Mouse (Mus musculus): ENCODE data around the gene Accs. TPM values are rescaled to one million over a fixed set of nuclear protein-coding genes. Genes with fewer than 3 reads are reported as not detected.

The Accs gene
- total RNA-seq, 1 experiment from 2014 or later = 13.3 TPM

DNA sequence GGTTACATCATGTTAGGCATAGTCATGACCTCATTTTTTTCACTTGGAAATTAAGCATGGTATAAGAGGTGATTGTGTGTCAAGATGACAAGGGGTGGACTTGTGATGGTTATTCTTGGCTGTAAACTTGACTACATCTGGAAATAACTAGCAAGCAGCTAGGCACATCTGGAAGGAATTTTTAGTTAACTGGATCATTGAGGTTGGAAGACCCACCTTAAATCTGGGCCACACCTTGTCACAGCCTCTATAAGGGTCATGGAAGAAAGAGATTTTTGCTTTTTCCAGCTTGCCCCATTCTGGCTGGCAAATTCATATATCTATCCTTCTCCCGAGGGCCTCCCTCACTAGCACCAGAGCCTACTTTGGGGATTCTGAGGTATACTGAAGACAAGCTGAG lies 1.6 kb upstream of the Accs start:
- no peak for DNase-seq

- no peak for DNase-seq
These were observed 688 bp upstream of the Accs start for GRCm38 (mm10) chr2:93850317-93850944.

GRCm38 (mm10) chr2:93841349-93841748 lies 8.4 kb downstream of the Accs start:
- DNase-seq = no peak

DNA sequence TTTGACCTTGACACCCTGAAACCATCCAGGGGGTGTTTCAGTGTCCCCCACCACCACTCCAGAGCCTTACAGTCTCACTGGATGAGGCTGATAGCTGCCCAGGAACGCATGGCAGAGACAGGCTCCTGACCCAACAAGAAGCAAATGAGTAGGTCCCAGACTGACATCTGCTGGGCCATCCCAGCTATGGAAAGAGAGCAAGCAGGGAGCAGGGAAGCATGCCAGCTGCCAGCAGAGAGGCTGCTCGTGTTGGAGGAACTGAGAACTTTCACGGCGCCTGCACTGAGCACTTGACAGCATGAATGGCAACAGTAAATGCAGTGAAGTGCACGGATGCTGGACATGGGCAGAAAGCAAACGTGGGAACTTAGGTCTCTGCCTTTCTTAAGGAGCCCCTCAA lies 9.6 kb downstream of the Accs start:
- DNase-seq = no peak

GRCm38 (mm10) chr2:93838931-93839330 lies 10.8 kb downstream of the Accs start:
- no peak for DNase-seq

- no peak for DNase-seq
These were observed 13.4 kb downstream of the Accs start for GRCm38 (mm10) chr2:93836232-93836785.

DNA sequence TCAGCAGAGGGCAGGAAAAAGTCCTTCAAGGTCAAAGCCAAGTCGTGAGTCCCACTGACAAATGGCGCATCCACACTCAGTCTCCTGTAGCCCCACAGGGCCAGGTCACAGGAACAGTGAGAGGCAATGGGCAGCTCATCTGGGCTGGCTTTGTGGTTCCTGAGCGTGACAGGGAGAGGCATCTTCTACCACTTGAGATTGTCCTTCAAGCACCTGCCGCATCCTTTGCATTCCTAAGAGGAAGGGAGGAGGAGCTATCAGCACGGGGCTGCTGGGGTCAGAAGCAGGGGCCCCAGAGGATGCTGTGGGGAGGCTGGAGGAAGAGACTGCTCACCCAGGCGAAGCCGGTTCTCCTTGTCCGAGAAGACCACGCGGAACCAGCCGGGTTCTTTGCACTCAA lies 14.1 kb downstream of the Accs start:
- DNase-seq = no peak

GRCm38 (mm10) chr2:93823519-93823918 lies 26.2 kb downstream of the Accs start:
- DNase-seq = peak; percentile 46

- peak; percentile 93 for DNase-seq
These were observed 27.5 kb downstream of the Accs start, which contains the start of gene Ext2 for GRCm38 (mm10) chr2:93822045-93822749. Ext2 (minus strand) TSS chr2:93822568.

- DNase-seq = no peak
These were observed 32.0 kb downstream of the Accs start for GRCm38 (mm10) chr2:93817791-93818190.

- no peak for DNase-seq
These were observed 36.4 kb downstream of the Accs start for GRCm38 (mm10) chr2:93813343-93813742.

DNA sequence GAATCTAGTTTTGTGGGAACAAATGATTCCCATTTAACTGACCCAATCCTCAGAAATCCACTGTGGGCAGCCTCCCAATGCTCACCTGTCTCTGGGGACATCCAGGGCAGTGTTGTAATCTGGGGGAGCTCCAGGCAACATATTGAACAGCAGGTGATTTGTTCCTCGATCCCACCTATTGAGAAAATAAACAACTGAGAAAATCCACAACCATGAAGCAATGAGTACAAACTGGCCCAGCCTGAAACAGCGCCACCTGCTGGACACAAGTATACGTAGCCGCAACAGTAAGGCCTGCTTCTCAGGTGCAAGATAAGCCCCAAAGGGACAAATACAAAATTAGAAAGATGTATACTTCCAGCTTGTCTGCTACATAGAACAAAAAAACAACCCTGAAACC lies 37.9 kb downstream of the Accs start:
- DNase-seq = peak; percentile 66

DNA sequence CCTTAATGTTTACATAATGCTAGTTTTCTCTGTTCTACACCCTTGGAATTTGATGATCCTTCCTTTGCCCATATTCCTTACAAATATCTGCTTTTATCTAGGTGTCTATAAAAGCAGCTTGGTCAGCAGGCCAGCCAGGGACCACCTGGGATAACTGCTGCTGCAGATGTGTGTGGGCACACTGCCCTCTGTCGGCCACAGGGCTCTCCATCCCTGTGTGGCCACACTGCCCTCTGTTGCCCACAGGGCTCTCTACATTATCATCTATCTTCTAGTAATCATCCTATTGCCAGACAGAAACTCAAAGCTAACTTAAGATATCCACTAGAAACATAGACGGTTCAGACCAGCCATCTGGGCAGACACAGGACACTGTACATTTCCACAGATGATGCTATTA lies 39.8 kb downstream of the Accs start:
- DNase-seq = peak; percentile 51

- DNase-seq = no peak
These were observed 41.7 kb downstream of the Accs start for GRCm38 (mm10) chr2:93808071-93808470.

DNA sequence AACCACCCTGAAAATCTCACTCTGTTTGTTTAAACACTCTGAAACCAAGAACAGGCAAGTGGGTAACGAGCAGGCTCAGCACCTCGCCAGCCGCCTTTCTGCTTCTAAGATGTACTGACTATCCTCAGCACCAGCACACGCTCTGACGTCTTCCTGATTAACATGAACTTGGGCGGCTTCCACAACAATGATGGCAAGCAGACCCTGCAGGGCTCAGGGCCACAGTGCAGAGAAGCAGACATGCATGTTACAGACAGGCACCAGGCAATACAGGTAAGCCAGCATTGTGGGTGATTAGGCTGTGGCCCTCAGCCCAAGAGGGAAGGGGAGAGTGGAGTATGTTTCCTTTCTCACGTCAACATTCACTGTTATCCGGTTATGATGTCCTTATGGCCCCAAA lies 42.3 kb downstream of the Accs start:
- DNase-seq = no peak

DNA sequence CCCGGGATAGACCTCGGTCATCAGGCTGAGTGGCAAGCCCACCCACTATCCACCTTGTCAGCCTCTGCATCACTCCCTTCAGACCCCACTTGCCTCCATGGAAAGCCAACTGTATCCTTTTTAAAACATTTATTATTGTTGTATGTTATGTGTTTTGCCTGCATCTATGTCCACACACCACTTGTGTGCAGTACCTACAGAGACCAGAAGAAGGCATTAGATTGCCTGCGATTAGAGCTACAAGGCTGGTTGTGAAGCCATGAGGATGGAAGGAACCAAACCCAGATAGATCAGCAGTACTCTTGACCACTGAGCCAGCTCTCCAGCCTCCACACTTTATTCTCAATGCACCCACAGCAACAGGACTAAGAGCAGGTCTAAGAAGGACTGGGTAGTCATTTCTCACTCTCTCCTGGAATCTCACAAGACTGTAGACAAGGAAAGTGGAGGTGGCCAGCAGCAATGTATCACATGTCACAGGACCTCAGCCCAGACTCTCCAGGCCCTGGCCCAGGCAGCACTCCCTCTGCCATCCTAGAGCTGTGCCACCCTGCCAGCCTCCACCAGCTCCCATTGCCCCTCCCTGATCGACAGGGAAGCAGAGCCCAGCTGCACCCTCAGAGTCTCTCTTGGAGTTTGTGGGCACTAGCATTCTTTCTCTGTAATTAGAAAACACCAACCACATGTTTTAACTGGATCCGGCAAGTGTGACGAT lies 43.1 kb downstream of the Accs start:
- DNase-seq = no peak

GRCm38 (mm10) chr2:93805523-93805922 lies 44.2 kb downstream of the Accs start:
- no peak for DNase-seq

DNA sequence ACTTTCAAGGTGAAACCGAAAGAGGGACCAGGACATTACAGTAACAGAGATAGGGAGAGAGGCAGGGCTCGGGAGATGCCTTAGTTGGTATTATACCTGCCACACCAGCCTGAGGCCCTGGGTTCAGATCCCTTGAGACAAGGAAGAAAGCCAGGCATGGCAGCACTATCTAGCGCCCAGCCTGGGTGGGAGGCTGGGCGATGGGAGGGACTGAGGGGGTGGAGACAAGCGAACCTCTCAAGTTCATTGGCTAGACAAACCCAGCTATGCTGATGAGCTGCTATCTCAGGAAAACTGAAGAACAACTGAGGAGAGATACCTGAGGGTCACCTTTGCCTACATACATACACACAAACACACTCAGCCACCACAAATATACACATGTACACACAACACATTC lies 44.7 kb downstream of the Accs start:
- DNase-seq = no peak

GRCm38 (mm10) chr2:93802947-93803346 lies 46.8 kb downstream of the Accs start:
- DNase-seq = no peak

GRCm38 (mm10) chr2:93801097-93801496 lies 48.6 kb downstream of the Accs start:
- DNase-seq = no peak

- no peak for DNase-seq
These were observed 52.5 kb downstream of the Accs start for GRCm38 (mm10) chr2:93797162-93797795.

GRCm38 (mm10) chr2:93794375-93794774 lies 55.4 kb downstream of the Accs start:
- DNase-seq = no peak

Measured in adrenal gland, postnatal 25 days (tissue).